ENCODE assay signal across 8 mouse cellular contexts in genomic region chr2:117438586-117439371, GRCm38 (mm10).
DNase-seq lines count a peak whose midpoint lies in the region; ATAC-seq and TF ChIP-seq lines count a peak whose summit lies in the region.

No protein-coding gene starts in this region.

- H3K27ac ChIP-seq in ES-Bruce4 (ENCODE audit: insufficient read depth, low read length) = no peak overlapping the region
- H3K27ac ChIP-seq in embryonic facial prominence, embryonic 14.5 days (replicated peaks; ENCODE audit: low read depth, low read length) = no peak overlapping the region
- no peak overlapping the region for H3K27ac ChIP-seq in lung, embryonic 15.5 days

- H3K4me2 ChIP-seq in embryonic facial prominence, embryonic 14.5 days (ENCODE audit: low read depth, low read length) = no peak overlapping the region
- H3K4me2 ChIP-seq in lung, embryonic 15.5 days = no peak overlapping the region

- H3K27me3 ChIP-seq in ES-Bruce4 (ENCODE audit: control insufficient read depth, insufficient read depth, low read length, poor library complexity, severe bottlenecking) = no peaks in the 10 kb centered on the region
- no peaks in the 10 kb centered on the region for H3K27me3 ChIP-seq in embryonic facial prominence, embryonic 14.5 days (replicated peaks; ENCODE audit: control insufficient read depth, insufficient read depth, low read length)
- no peaks in the 10 kb centered on the region for H3K27me3 ChIP-seq in lung, embryonic 15.5 days

- no peak overlapping the region for H3K9ac ChIP-seq in ES-Bruce4 (ENCODE audit: low read depth, poor library complexity, severe bottlenecking)
- no peak overlapping the region for H3K9ac ChIP-seq in embryonic facial prominence, embryonic 14.5 days (ENCODE audit: low read depth, low read length)
- H3K9ac ChIP-seq in lung, embryonic 15.5 days = no peak overlapping the region

- peak; percentile 23 to 29 for DNase-seq in adrenal gland, postnatal 4 days (ENCODE audit: low spot score in 2 of 2)
- peak; percentile 67 for DNase-seq in embryonic facial prominence, embryonic 14.5 days (ENCODE audit: low spot score)
- peak; percentile 80 to 89 for DNase-seq in layer of hippocampus, adult 18-20 months (ENCODE audit: low spot score in 2 of 2)
- DNase-seq in ovary, postnatal 36 days (ENCODE audit: low spot score) = peak; percentile 49
- peak; percentile 80 to 84 for DNase-seq in thymus, postnatal 10 days (ENCODE audit: low spot score in 2 of 2)

- H3K36me3 ChIP-seq in ES-Bruce4 (ENCODE audit: control insufficient read depth, insufficient read depth, low read length, poor library complexity, severe bottlenecking) = no peaks in the 10 kb centered on the region
- H3K36me3 ChIP-seq in embryonic facial prominence, embryonic 14.5 days (ENCODE audit: control insufficient read depth, insufficient read depth, low read length) = no peaks in the 10 kb centered on the region
- no peaks in the 10 kb centered on the region for H3K36me3 ChIP-seq in lung, embryonic 15.5 days

- TF ChIP-seq POLR2A in ES-Bruce4 (IDR thresholded peaks at IDR 0.05; ENCODE audit: insufficient read depth, low read length) = no peak

- ATAC-seq in embryonic facial prominence, embryonic 14.5 days (ENCODE audit: low read depth) = peak; percentile 82; the same call in 1 of the 2 replicates
- peak; percentile 82 to 85 for ATAC-seq in hematopoietic stem cell, adult 5-6 weeks (replicated peaks in 1 of 2; ENCODE audit: insufficient read depth in 1 of 2, low FRiP score in 2 of 2, low TSS enrichment in 1 of 2, low read depth in 1 of 2, poor library complexity in 2 of 2, severe bottlenecking in 2 of 2)
- ATAC-seq in lung, embryonic 15.5 days (ENCODE audit: borderline replicate concordance, extremely low read depth, low FRiP score, low TSS enrichment) = 0 out of 2 replicates have a peak, but pooled peaks have one; percentile 31

- no peak overlapping the region for H3K4me3 ChIP-seq in ES-Bruce4 (ENCODE audit: low read depth, low read length)
- H3K4me3 ChIP-seq in embryonic facial prominence, embryonic 14.5 days (ENCODE audit: low read depth, low read length) = no peak overlapping the region
- no peak overlapping the region for H3K4me3 ChIP-seq in lung, embryonic 15.5 days

- H3K9me3 ChIP-seq in ES-Bruce4 (replicated peaks; ENCODE audit: control insufficient read depth, insufficient read depth, low read length, poor library complexity, severe bottlenecking) = no peaks in the 10 kb centered on the region
- H3K9me3 ChIP-seq in embryonic facial prominence, embryonic 14.5 days (ENCODE audit: control insufficient read depth, low read length) = no peaks in the 10 kb centered on the region
- H3K9me3 ChIP-seq in lung, embryonic 15.5 days = no peaks in the 10 kb centered on the region

- TF ChIP-seq EP300 in ES-Bruce4 (IDR thresholded peaks at IDR 0.05; ENCODE audit: insufficient read depth, low read depth, low read length) = no peak

- 65% methylated on average over 8 of the region's 8 CpGs for WGBS in embryonic facial prominence, embryonic 14.5 days
- 59% methylated on average over 8 of the region's 8 CpGs for WGBS in lung, embryonic 15.5 days

- H3K4me1 ChIP-seq in ES-Bruce4 (ENCODE audit: control insufficient read depth, insufficient read depth, low read length) = no peaks in the 10 kb centered on the region
- no peaks in the 10 kb centered on the region for H3K4me1 ChIP-seq in embryonic facial prominence, embryonic 14.5 days (ENCODE audit: control insufficient read depth, insufficient read depth, low read length)
- H3K4me1 ChIP-seq in lung, embryonic 15.5 days = no peaks in the 10 kb centered on the region

- TF ChIP-seq CTCF in ES-Bruce4 (IDR thresholded peaks at IDR 0.05; ENCODE audit: low read depth, low read length) = peak; percentile 86

Comparison
In these comparisons a context has a peak if more than half of its experiments do, and no peak if none do; other contexts are left out.
1. DNase-seq: peak in every context shown above with its lines; median percentile 84 in layer of hippocampus, adult 18-20 months; 82 in thymus, postnatal 10 days; 67 in embryonic facial prominence, embryonic 14.5 days; 49 in ovary, postnatal 36 days; 26 in adrenal gland, postnatal 4 days.
2. ATAC-seq: peak in every context shown above with its lines; median percentile 84 in hematopoietic stem cell, adult 5-6 weeks; 82 in embryonic facial prominence, embryonic 14.5 days; 31 in lung, embryonic 15.5 days.